Mouse (Mus musculus) heart, postnatal 0 days (tissue): ENCODE data around the gene Inpp5b. TPM values are rescaled to one million over a fixed set of nuclear protein-coding genes. Genes with fewer than 3 reads are reported as not detected.

Experiments used
- ATAC-seq: fragments of 200-750 bp; cut with Nextera tagmentation; 2 replicates; pipeline ENCODE4 v1.8.0; 2017; ENCODE audit warnings: low read depth, moderate number of reproducible peaks, moderate library complexity; ENCODE audit not compliant: insufficient read depth
- DNase-seq: peaks from one replicate; pipeline ENCODE4 v3.0.0-alpha.2; 2016; ENCODE audit warnings: low spot score
- H3K27ac ChIP-seq: fragments of 300-500 bp; sonication (generic); 2 replicates; pipeline ENCODE4 v1.5.1; 2014; ENCODE audit warnings: low read depth, mild to moderate bottlenecking
- H3K27me3 ChIP-seq: fragments of 300-500 bp; sonication (generic); 2 replicates; pipeline ENCODE4 v1.6.1; 2014; ENCODE audit warnings: low read length, mixed read lengths; ENCODE audit not compliant: control insufficient read depth, insufficient read depth
- H3K36me3 ChIP-seq: fragments of 300-500 bp; sonication (generic); replicated peaks from 2 replicates; pipeline ENCODE4 v1.6.1; 2014; ENCODE audit warnings: low read length, mixed read lengths; ENCODE audit not compliant: control insufficient read depth, insufficient read depth
- H3K4me1 ChIP-seq: fragments of 300-500 bp; sonication (generic); 2 replicates; pipeline ENCODE4 v1.6.1; 2014; ENCODE audit warnings: antibody characterized with exemption; ENCODE audit not compliant: control insufficient read depth, insufficient read depth
- H3K4me2 ChIP-seq: fragments of 300-500 bp; sonication (generic); 2 replicates; pipeline ENCODE4 v1.6.1; 2014; ENCODE audit warnings: low read depth, mild to moderate bottlenecking, low read length, moderate library complexity
- H3K4me3 ChIP-seq: fragments of 300-500 bp; sonication (generic); 2 replicates; pipeline ENCODE4 v1.5.1; 2014; ENCODE audit warnings: low read depth, low read length
- H3K9ac ChIP-seq: fragments of 300-500 bp; sonication (generic); replicated peaks from 2 replicates; pipeline ENCODE4 v1.6.1; 2014; ENCODE audit warnings: low read depth, low read length, mixed read lengths
- H3K9me3 ChIP-seq: fragments of 300-500 bp; sonication (generic); replicated peaks from 2 replicates; pipeline ENCODE4 v1.6.1; 2016; ENCODE audit warnings: low read length; ENCODE audit not compliant: control insufficient read depth
- CTCF ChIP-seq: IDR thresholded peaks from 2 replicates; pipeline ENCODE4 v1.5.1; 2016; ENCODE audit warnings: antibody characterized with exemption, control low read depth, low read depth
- EP300 ChIP-seq: IDR thresholded peaks from 2 replicates; pipeline ENCODE4 v1.6.1; 2016; ENCODE audit warnings: antibody characterized with exemption, low read depth
- WGBS: fragments of 180-500 bp; shearing (Covaris S2); extraction: QIAGEN DNeasy Blood & Tissue Kit; methylation state at CpG from one replicate; pipeline ENCODE4 v1.1.7; 2014; 5-methylcytosine and 5-hydroxymethylcytosine counted together
- polyA plus RNA-seq: library from polyadenylated mRNA; unstranded; fragments of >200 nt; fragmentation: Nextera tagmentation; extraction: Ambion mirVana; gene quantifications from 2 replicates; pipeline ENCODE4 v1.2.1, GENCODE M21; 2015
- total RNA-seq: library from RNA; depleted of rRNA; stranded (reverse); fragments of >200 nt; gene quantifications from 2 replicates; pipeline ENCODE4 v1.2.3, GENCODE M21; 2014; ENCODE audit warnings: low replicate concordance

The Inpp5b gene
- total and polyA plus RNA-seq, 2 experiments from 2014 or later, result 8.2 to 10.4 TPM

DNA sequence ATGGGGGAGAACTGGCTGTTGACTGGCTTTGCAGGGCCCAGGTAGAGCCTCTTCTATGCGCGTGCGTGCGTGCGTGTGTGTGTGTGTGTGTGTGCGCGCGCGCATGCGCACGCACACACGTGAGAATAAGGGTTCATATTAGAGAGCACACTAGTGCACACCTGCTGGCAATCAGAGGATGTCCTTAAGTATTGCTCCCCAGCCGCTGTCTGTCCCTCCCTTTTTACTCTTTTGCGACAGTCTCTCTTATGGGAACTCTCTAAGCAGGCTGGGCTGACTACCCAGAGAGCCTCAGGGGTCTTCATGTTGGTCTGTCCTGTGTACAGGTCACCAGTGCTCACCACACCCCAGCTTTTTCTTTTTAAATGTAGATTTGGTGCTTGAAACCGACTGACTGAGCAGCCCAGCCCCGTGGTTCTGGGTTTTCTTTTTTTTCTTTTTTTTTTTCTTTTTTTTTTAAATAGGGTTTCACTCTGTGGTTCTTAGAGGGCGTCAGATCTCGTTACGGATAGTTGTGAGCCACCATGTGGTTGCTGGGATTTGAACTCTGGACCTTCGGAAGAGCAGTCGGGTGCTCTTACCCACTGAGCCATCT is 83.8 kb downstream of the Inpp5b start:
- 95% methylated on average over 21 of the region's 21 CpGs for WGBS
- Histone ChIP-seq H3K27ac (no peak overlapping the region), H3K9me3 (no peaks in the 10 kb centered on the region), H3K9ac (no peak overlapping the region), H3K27me3 (no peaks in the 10 kb centered on the region), H3K4me3 (no peak overlapping the region), H3K36me3 (peaks cover 65% of the 10 kb centered on the region), H3K4me2 (no peak overlapping the region), H3K4me1 (no peaks in the 10 kb centered on the region)
- TF ChIP-seq EP300, result no peak
- TF ChIP-seq CTCF, result no peak
- DNase-seq (no peak), ATAC-seq (no peak)

DNA sequence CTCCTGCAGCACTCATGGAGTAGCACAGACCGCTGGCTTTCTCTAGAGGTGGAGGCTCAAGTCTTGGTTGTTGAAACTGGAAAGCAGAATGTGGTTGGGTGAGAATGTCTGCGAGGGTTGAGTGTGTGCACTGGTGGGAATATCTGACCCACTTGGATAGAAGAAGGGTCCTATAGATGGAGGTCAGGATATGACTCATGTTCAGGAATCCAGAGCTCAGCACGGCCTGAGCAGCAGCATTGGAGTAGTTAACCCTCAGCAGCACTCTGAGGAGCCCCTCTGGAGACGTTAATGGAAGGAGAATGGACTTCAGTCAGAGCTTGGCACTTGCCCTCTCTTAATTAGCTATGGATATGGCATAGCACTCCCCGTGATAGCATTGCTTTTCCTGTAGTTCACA is 88.0 kb downstream of the Inpp5b start:
- ATAC-seq (no peak), DNase-seq (no peak)
- Histone ChIP-seq H3K36me3 (peaks cover 49% of the 10 kb centered on the region), H3K27me3 (no peaks in the 10 kb centered on the region), H3K4me1 (no peaks in the 10 kb centered on the region), H3K9ac (no peak overlapping the region), H3K9me3 (no peaks in the 10 kb centered on the region), H3K4me2 (no peak overlapping the region), H3K27ac (no peak overlapping the region), H3K4me3 (no peak overlapping the region)
- 60% methylated on average over 5 of the region's 5 CpGs for WGBS
- no peak for TF ChIP-seq CTCF
- TF ChIP-seq EP300, result no peak

DNA sequence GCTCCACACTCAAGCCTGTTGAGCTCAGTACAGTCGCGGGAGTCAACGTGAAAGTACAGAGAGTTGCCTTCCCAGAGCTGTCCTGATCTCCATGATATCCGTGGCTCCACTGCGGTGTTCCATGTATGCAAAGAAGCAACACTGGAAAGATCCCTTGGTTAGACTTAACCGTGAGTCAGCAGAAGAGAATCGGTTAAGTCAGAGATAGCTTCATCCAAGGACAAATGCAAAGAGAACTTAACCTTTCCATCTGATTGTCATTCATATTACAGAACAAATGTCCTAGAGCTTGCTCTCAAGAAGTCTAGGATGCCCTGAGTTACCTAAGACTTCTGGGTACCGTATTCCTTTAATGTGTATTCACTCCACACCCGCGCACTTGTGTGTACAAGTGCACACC is 91.1 kb downstream of the Inpp5b start:
- Histone ChIP-seq H3K27ac (no peak overlapping the region), H3K27me3 (no peaks in the 10 kb centered on the region), H3K4me3 (no peak overlapping the region), H3K9me3 (no peaks in the 10 kb centered on the region), H3K36me3 (peaks cover 32% of the 10 kb centered on the region), H3K9ac (no peak overlapping the region), H3K4me2 (no peak overlapping the region), H3K4me1 (no peaks in the 10 kb centered on the region)
- 91% methylated on average over 10 of the region's 10 CpGs for WGBS
- ATAC-seq (no peak), DNase-seq (no peak)
- TF ChIP-seq EP300 (no peak), CTCF (no peak)

DNA sequence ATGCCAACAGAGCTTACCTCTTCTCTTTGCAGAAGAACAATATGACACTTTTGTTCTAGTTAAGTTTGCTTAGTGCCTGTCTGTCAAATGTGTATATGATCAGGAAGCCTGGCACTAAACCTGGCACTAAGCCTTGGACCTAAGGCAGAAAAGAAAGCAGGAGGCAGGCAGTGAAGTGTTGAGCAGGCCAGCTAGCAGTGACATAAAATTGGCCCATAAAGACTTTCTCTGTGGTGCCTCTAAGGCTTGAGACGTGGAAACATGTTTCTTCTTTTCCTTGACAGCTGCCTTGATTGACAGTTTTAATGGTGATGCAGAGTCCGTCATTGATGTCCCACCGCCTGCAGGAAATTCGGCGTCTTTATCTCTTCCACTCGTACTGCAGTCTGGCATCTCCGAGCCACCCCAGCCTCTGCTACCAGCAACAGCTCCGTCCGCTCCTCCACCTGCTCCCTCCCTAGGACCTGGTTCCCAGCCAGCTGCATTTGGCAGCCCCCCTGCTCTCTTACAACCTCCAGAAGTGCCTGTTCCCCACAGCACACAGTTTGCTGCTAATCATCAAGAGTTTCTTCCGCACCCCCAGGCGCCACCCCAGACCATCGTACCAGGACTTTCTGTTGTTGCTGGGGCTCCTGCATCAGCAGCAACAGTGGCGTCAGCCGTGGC is 96.5 kb downstream of the Inpp5b start:
- Histone ChIP-seq H3K4me3 (no peak overlapping the region), H3K9ac (no peak overlapping the region), H3K27ac (no peak overlapping the region), H3K4me1 (no peaks in the 10 kb centered on the region), H3K9me3 (no peaks in the 10 kb centered on the region), H3K27me3 (no peaks in the 10 kb centered on the region), H3K36me3 (peaks cover 46% of the 10 kb centered on the region), H3K4me2 (no peak overlapping the region)
- WGBS, result 75% methylated on average over 14 of the region's 14 CpGs
- no peak for TF ChIP-seq CTCF
- TF ChIP-seq EP300, result no peak
- ATAC-seq, result no peak
- DNase-seq, result no peak

DNA sequence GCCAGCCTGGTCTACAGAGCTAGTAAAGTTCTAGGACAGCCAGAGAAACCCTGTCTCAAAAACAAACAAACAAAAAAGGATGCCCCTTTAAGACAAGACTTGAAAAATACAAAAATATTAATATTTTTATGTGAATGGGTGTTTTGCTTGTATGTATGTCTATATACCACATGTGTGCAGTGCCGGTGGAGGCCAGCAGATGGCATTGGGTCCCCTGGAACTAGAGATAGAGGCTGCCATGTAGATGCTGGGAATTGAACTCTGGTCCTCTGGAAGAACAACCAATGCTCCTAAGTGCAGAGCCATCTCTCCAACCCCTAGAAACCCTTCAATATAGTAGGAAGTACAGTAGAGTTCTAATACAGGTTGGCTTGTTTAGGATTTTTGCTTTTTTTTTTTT is 99.3 kb downstream of the Inpp5b start:
- Histone ChIP-seq H3K4me1 (no peaks in the 10 kb centered on the region), H3K9me3 (no peaks in the 10 kb centered on the region), H3K27me3 (no peaks in the 10 kb centered on the region), H3K36me3 (peaks cover 48% of the 10 kb centered on the region), H3K4me2 (no peak overlapping the region), H3K4me3 (no peak overlapping the region), H3K9ac (no peak overlapping the region), H3K27ac (no peak overlapping the region)
- TF ChIP-seq CTCF, result no peak
- TF ChIP-seq EP300, result no peak
- WGBS, result 97% methylated on average over 1 of the region's 1 CpGs
- DNase-seq, result no peak
- ATAC-seq, result no peak

DNA sequence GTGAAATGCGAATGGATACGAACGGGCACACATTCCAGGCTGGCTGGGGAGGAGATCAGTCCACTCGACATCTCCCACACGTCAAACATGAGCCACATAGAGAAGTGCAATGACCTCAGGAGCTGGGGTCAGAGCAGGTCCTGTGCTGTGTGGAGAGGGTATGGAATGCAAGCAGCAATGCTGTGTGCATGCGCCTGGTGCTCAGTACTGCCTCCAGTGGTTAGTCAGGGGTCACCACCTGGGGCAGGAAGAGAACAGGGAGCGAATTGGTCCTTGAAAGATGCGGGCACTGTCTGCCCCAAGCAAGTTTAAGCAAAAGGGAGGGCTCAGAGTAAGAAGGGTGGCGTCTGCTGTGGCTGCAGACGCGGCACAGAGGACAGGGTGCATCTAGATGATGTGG is 101.8 kb downstream of the Inpp5b start:
- Histone ChIP-seq H3K36me3 (peaks cover 35% of the 10 kb centered on the region), H3K27me3 (no peaks in the 10 kb centered on the region), H3K9me3 (no peaks in the 10 kb centered on the region), H3K4me1 (no peaks in the 10 kb centered on the region), H3K4me2 (no peak overlapping the region), H3K4me3 (no peak overlapping the region), H3K9ac (no peak overlapping the region), H3K27ac (no peak overlapping the region)
- peak; percentile 68 for ATAC-seq
- DNase-seq, result no peak
- WGBS, result 45% methylated on average over 11 of the region's 11 CpGs
- TF ChIP-seq EP300 (no peak), CTCF (peak; percentile 69)
